Mouse (Mus musculus): ENCODE results near the gene Lman2l.

DNA sequence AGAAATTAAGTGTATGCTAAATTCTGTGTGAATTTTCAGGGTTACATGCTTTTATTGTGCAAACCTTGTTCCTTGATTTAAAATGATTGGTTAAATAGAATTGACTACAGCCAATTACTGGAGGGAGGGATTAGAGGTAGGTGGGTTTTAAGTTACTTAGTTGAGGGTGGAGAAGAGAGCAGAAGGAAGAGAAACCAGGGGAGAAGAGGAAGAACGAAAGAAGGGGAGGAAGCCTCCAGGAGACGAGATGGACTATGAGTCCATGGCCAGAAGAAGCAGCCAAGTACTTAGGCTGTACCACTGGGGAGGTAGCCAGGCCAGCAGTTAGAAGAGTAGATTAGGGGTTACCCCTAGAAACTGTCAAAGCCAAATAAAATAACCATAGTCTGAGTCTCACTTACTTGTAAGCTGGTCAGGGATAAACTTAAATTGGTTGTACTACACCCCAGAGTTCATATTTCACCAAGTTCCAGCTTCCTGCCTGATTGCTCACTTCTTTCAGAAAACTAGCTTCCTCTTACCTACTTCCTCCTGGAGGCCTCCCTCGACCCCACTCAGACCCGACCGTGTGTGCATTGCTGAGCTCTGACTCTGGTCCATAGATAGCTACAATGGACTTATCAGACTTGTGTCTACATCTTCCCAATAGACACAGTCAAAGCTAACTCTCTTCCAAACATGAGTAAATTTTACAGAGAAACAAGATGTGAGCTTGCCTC is 1.2 kb upstream of the Lman2l start:
- no peak for TF ChIP-seq POLR2A (IDR thresholded peaks at IDR 0.05; ENCODE audit: insufficient read depth, low read depth, low read length)
- TF ChIP-seq CTCF (IDR thresholded peaks at IDR 0.05; ENCODE audit: insufficient read depth, low read depth, low read length) = no peak
